Mouse (Mus musculus): ENCODE data around the gene Zbtb20.

DNA sequence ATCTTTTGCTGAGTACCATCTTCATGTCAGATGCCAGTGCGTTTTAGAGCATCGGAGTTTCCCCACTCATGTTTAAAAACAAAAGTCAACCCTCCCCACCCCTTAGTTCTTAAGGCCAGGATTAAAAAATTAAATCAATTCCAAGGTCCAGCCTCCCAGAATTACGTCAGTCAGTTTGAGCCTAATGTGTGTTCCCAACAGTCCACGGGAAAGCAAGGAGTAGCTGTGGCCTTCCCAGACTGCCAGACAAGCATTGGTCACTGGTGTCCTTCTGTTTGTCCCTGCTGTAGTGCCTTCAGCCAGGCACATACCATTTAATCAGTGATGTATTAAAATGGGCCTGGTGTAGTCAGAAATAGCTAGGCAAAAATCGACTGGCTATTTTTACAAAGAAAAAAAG is 673.1 kb downstream of the Zbtb20 start:
- no peak for TF ChIP-seq CTCF (IDR thresholded peaks at IDR 0.05; ENCODE audit: control insufficient read depth, insufficient read depth, insufficient read length)
- no peak for TF ChIP-seq CEBPB (IDR thresholded peaks at IDR 0.05; ENCODE audit: low read depth)
- TF ChIP-seq MAX (IDR thresholded peaks at IDR 0.05), result no peak
- no peak for TF ChIP-seq MYOG (IDR thresholded peaks at IDR 0.05; ENCODE audit: control insufficient read depth, extremely low read depth, insufficient read length)

Measured in C2C12 (cell line).